Mouse (Mus musculus) cerebellum, postnatal 4 days (tissue): ENCODE results near the gene Fndc3c1.
"Not testable (repeated sequence)": the region's sequence is repeated elsewhere in the genome, so short reads cannot be mapped to it uniquely, and the experiment has no call there.

Experiments
- DNase-seq, 2 experiments: peaks; one replicate each; pipeline ENCODE4 v3.0.0; 2022; ENCODE audit warnings: low spot score in 2 of 2, mixed read lengths in 1 of 2

The Fndc3c1 gene

DNA sequence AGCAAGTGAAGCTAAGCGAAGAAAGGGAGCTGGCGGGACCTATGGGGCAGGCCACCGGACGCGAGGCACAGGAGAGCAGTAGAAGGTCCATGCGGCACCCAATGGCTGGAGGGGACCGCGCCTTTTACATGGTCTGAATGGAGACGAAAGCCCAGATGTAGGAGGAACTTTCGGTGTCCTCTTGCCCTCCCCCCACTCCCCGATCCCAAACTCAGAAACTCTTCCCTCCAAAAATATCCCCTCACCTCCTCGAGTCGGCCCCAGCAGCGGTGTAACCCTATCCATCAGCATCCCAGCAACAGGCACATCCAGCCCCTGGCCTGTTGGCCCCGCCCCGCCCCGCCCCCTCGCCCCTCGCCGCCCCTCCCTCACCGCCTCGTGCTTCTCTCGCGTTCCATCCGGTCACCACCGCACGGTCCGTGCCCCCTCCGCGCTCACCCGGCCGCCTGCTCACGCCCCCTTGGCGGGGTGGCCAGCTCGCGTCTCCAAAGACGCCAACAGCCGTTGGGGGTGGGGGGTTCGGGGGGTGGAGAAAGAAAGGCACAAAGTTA lies at the start of gene Fndc3c1:
Gene Fndc3c1, minus strand, starts transcription at position 301 of the 551 bp plus-strand sequence.
- no peak for DNase-seq

DNA sequence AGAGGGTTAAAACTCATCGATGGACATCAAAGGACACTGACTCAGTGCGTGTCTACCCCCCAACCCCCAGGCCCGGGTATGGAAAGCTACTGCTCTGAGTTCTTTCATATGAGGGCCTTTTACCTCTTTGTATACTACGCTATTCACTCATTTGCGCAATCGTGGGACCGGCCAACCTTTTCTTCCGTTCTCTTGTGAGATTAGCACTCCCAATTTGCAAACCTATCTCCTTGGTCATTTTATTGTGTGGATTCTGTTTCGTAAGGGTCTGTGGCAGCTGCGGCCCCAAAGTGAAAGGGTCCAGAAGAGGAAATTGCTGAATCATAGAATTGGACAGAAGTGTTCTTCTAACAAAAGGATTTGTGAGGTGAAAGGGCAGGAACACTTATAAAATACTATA lies 1.2 kb upstream of the Fndc3c1 start:
- no peak for DNase-seq

DNA sequence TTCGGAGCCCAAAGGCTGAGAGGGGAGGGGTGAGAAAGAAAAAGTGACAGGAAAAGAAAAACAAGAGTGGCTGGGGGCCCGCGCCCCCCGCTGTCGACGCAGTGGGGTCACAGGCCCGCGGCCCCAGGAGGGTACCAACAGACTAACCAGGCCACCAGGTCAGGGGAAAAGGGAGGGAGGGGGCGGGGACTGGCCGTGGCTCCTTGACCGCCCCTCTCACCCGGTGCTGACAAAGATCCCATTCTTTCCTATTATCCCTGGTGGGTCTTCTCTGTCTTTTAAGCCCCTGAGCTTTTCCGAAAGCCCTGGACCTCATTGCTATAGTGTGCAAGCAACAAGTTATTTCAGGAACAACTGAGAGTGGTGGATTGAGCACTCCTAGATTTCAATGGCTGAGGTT lies 470 bp upstream of the Fndc3c1 start:
- DNase-seq, result no peak

DNA sequence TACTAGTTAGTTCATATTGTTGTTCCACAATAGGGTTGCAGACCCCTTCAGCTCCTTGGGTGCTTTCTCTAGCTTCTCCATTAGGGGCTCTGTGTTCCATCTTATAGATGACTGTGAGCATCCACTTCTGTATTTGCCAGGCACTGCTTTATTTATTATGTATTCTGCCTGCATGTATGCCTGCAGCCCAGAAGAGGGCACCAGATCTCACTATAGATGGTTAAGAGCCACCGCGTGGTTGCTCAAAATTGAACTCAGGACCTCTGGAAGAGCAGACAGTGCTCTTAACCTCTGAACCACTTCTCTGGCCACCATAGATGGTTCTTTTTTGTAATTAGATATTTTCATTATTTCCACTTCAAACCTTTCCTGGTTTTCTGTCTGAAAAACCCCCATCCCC lies 5.3 kb downstream of the Fndc3c1 start:
- DNase-seq, result not testable (repeated sequence)

DNA sequence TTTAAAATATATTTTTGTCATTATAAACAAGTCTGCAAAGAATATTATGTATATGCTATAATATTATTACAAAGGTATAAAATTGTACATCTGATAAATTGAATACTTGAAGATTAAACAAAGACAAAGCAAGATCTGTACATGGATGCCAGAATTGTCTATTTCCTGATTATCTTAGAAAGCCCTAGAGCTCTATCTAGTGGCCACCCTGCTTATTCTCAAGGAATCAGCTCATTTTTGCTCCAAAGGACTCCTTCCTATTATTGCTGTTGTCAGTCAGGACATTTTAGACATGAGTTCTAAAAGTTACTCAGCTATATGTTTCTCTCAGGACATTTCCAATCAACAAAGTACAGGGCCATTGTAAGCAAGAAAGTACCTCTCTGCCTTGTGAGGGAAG lies 99.9 kb downstream of the Fndc3c1 start:
- no peak for DNase-seq

DNA sequence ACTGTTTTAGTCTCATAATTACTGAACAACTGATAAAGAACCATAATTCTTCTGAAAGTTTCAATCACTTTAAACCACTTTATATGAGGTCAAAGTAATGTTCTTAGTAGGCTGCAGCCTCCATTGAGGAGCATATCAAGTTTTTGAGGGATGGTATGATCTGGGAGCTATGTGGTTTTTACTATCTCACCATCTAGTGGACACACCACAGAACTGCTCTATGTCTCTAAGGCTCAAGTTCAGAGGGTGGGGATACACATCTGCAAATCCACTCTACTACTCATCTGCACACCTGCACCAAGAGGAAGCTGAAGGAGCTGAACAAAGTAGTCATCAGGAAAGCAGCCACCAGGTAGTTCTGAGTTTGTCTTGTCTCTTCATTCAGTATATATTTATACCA lies 104.6 kb downstream of the Fndc3c1 start:
- no peak for DNase-seq
